Mouse (Mus musculus) lung, postnatal 0 days (tissue): ENCODE measurements around the gene Sbk3.

Source experiments
- CTCF ChIP-seq: IDR thresholded peaks from 2 replicates; pipeline ENCODE4 v1.5.1; 2016; ENCODE audit warnings: antibody characterized with exemption, mild to moderate bottlenecking
- EP300 ChIP-seq: IDR thresholded peaks from 2 replicates; pipeline ENCODE4 v1.6.1; 2016; ENCODE audit warnings: antibody characterized with exemption, mild to moderate bottlenecking, control low read depth

DNA sequence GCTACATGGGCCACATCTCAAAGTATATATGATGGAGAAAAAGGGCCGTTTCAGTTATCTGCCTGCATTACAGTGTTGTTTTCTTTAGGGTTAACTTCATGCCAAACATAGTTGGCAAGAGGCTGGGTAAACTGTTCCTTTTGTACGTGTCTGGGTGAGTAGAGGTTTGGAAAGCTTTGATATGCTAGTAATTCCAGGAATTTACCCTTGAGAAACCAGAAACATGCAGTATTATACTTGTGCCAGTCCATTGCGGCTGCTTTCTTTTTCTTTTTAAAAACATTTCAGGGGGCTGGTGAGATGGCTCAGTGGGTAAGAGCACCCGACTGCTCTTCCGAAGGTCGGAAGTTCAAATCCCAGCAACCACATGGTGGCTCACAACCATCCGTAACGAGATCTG, 26.0 kb upstream of the Sbk3 start:
- TF ChIP-seq CTCF (no peak), EP300 (peak; percentile 94)
